Mouse (Mus musculus) forebrain, embryonic 16.5 days (tissue): ENCODE measurements around the gene 9130213A22Rik. TPM values are rescaled to one million over a fixed set of nuclear protein-coding genes. Genes with fewer than 3 reads are reported as not detected.

ENCODE experiments used
- ATAC-seq: fragments of 200-750 bp; cut with Nextera tagmentation; 2 replicates; pipeline ENCODE4 v1.8.0; 2017; ENCODE audit warnings: mild to moderate bottlenecking, moderate library complexity
- H3K27ac ChIP-seq: fragments of 300-500 bp; sonication (generic); 2 replicates; pipeline ENCODE4 v1.5.1; 2014; ENCODE audit warnings: low read length, control low read depth
- H3K27me3 ChIP-seq: fragments of 300-500 bp; sonication (generic); replicated peaks from 2 replicates; pipeline ENCODE4 v1.6.1; 2014; ENCODE audit warnings: low read length; ENCODE audit not compliant: control insufficient read depth, insufficient read depth
- H3K36me3 ChIP-seq: fragments of 300-500 bp; sonication (generic); 2 replicates; pipeline ENCODE4 v1.6.1; 2014; ENCODE audit not compliant: control insufficient read depth, insufficient read depth
- H3K4me1 ChIP-seq: fragments of 300-500 bp; sonication (generic); replicated peaks from 2 replicates; pipeline ENCODE4 v1.6.1; 2014; ENCODE audit warnings: low read length; ENCODE audit not compliant: control insufficient read depth, insufficient read depth
- H3K4me2 ChIP-seq: fragments of 300-500 bp; sonication (generic); 2 replicates; pipeline ENCODE4 v1.6.1; 2014; ENCODE audit warnings: mild to moderate bottlenecking, low read length, control low read depth
- H3K4me3 ChIP-seq: fragments of 300-500 bp; sonication (generic); replicated peaks from 2 replicates; pipeline ENCODE4 v1.5.1; 2014; ENCODE audit warnings: mild to moderate bottlenecking, low read length, control low read depth
- H3K9ac ChIP-seq: fragments of 300-500 bp; sonication (generic); replicated peaks from 2 replicates; pipeline ENCODE4 v1.6.1; 2014; ENCODE audit warnings: low read depth, low read length, control low read depth
- H3K9me3 ChIP-seq: fragments of 300-500 bp; sonication (generic); 2 replicates; pipeline ENCODE4 v1.6.1; 2016; ENCODE audit warnings: low read length; ENCODE audit not compliant: control insufficient read depth
- WGBS: fragments of 180-500 bp; shearing (Covaris S2); extraction: QIAGEN DNeasy Blood & Tissue Kit; methylation state at CpG from one replicate; pipeline ENCODE4 v1.1.7; 2014; 5-methylcytosine and 5-hydroxymethylcytosine counted together
- polyA plus RNA-seq: library from polyadenylated mRNA; unstranded; fragments of >200 nt; fragmentation: Nextera tagmentation; extraction: Ambion mirVana; gene quantifications from 2 replicates; pipeline ENCODE4 v1.2.1, GENCODE M21; 2015

The 9130213A22Rik gene
- polyA plus RNA-seq: 0.39 and 0.71 TPM in 2 replicates

GRCm38 (mm10) chr11:69122336-69122951, at the start of gene 9130213A22Rik:
Gene 9130213A22Rik, minus strand, starts transcription at chr11:69122589.
- H3K4me1 ChIP-seq: peaks cover 36% of the 10 kb centered on the region
- ATAC-seq: peak; percentile 66
- H3K9ac ChIP-seq: peak within 1 kb of the TSS; percentile 74
- H3K4me2 ChIP-seq: peak within 1 kb of the TSS; percentile 76
- H3K27me3 ChIP-seq: peaks cover 3% of the 10 kb centered on the region; the same call in 1 of the 2 replicates
- no peaks in the 10 kb centered on the region for H3K9me3 ChIP-seq
- no peaks in the 10 kb centered on the region for H3K36me3 ChIP-seq
- WGBS: under 1% methylated on average over 64 of the region's 66 CpGs
- H3K27ac ChIP-seq: peak within 1 kb of the TSS; percentile 71
- peak within 1 kb of the TSS; percentile 80 for H3K4me3 ChIP-seq

- Histone ChIP-seq H3K4me1 (no peaks in the 10 kb centered on the region), H3K36me3 (no peaks in the 10 kb centered on the region), H3K27ac (no peak overlapping the region), H3K9ac (no peak overlapping the region), H3K9me3 (no peaks in the 10 kb centered on the region), H3K4me2 (no peak overlapping the region), H3K27me3 (no peaks in the 10 kb centered on the region), H3K4me3 (no peak overlapping the region)
- 24% methylated on average over 7 of the region's 7 CpGs for WGBS
- ATAC-seq: no peak
These were observed 49.2 kb upstream of the 9130213A22Rik start for GRCm38 (mm10) chr11:69171626-69172025.

- H3K9me3 ChIP-seq: no peaks in the 10 kb centered on the region
- H3K4me3 ChIP-seq: no peak overlapping the region
- H3K9ac ChIP-seq: no peak overlapping the region
- no peaks in the 10 kb centered on the region for H3K36me3 ChIP-seq
- no peak overlapping the region for H3K4me2 ChIP-seq
- H3K27ac ChIP-seq: no peak overlapping the region
- no peak for ATAC-seq
- H3K4me1 ChIP-seq: no peaks in the 10 kb centered on the region
- no peaks in the 10 kb centered on the region for H3K27me3 ChIP-seq
- 73% methylated on average over 12 of the region's 12 CpGs for WGBS
These were observed 46.9 kb upstream of the 9130213A22Rik start for GRCm38 (mm10) chr11:69169313-69169712.

DNA sequence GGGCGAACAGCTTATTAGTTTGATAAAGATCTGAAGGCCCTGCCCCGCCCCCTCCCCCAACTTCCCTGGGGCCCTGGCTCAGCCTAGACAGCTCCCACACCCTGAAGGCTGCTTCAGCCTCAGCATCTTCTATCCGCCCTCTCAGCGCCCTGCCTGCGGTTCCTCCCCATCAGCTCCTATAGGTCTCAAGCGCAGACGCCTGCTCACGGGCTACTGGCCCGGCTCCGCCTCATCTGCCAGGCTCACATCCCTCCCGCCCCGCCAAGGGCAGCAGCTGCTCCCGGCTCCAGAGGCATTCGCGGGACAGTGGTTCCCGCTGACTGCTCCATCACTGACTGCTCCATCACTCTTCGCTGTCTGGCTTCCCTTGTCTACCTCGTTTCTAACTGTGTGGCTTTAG, 34.4 kb upstream of the 9130213A22Rik start, which contains the start of gene Alox12b:
TSS of gene Alox12b (plus strand) at position 190 of the 400 bp plus-strand sequence.
- 5% methylated on average over 18 of the region's 18 CpGs for WGBS
- peak within 1 kb of the TSS; percentile 28 for H3K4me3 ChIP-seq

DNA sequence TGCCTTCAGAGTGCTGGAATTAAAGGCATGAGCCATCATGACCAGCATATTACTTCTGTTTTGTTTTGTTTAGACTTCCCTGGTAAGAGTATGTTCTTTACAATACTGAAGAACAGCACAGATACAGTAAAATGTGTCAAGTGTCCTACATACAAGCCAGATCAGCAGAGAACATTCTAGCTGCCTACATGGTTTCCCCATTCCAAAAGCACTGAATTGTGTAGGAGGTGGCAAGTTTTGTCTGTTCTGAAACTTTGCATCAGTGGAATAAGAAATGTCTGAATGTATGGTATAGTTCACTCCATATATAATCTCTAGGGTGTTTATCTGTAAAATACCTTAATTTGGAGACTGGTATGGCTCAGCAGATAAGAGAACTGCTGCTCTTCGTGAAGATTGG, 33.0 kb upstream of the 9130213A22Rik start:
- 70% methylated on average over 1 of the region's 1 CpGs for WGBS
- H3K9me3 ChIP-seq: no peaks in the 10 kb centered on the region
- H3K4me3 ChIP-seq: no peak overlapping the region
- H3K36me3 ChIP-seq: no peaks in the 10 kb centered on the region
- H3K4me2 ChIP-seq: no peak overlapping the region
- no peak overlapping the region for H3K27ac ChIP-seq
- peaks cover 5% of the 10 kb centered on the region; the same call in 1 of the 2 replicates for H3K4me1 ChIP-seq
- no peak overlapping the region for H3K9ac ChIP-seq
- ATAC-seq: no peak
- peaks cover 5% of the 10 kb centered on the region; the same call in 1 of the 2 replicates for H3K27me3 ChIP-seq

More for the DNA sequence above, 34.4 kb upstream of the 9130213A22Rik start, which contains the start of gene Alox12b:
- peak within 1 kb of the TSS; percentile 46; the same call in 1 of the 2 replicates for H3K9ac ChIP-seq
- no peaks in the 10 kb centered on the region for H3K9me3 ChIP-seq
- H3K27me3 ChIP-seq: peaks cover 5% of the 10 kb centered on the region; the same call in 1 of the 2 replicates
- H3K4me1 ChIP-seq: peaks cover 5% of the 10 kb centered on the region; the same call in 1 of the 2 replicates
- H3K4me2 ChIP-seq: peak within 1 kb of the TSS; percentile 37
- H3K27ac ChIP-seq: no peak within 1 kb of the TSS
- no peak for ATAC-seq
- no peaks in the 10 kb centered on the region for H3K36me3 ChIP-seq

DNA sequence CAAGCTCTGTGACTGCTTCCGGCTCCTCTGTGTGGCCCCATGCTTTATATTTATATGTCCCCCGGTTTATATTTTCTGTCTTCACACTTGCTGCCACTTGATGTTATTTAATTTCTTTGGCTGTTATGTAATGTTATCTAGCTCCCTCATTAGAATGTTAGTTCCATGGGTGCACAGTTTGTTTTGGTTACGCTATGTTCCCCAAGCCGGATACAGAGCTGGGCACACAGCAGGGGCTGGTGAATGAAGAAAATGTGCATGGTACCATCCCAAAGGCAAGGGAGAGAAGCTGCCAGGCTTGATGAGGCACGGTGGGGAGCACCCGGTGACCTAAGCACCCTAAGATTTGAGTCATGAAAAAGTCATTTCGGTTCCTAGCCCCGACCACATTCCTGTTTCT, 31.4 kb upstream of the 9130213A22Rik start:
- WGBS: 82% methylated on average over 8 of the region's 8 CpGs

DNA sequence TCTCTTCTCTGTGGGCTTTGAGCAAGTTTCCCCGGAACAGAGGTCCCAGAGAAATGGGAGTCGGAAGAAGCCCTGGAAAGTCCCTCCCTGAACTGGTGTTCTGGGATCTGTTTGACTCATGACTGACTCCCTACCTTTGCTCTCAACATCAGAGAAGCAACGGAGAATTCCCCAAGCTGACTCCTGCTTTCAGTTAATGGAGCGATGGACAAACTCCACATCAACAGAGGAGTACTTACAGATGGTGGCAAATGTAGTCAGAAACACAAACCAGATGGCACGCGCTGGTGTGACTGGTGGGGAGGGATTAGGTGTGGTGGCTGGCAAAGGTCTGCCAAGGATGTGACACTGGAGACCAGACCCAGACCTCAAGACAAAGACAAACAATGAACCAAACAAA, 28.6 kb upstream of the 9130213A22Rik start:
- H3K4me1 ChIP-seq: no peaks in the 10 kb centered on the region
- no peaks in the 10 kb centered on the region; the same call in 1 of the 2 replicates for H3K27me3 ChIP-seq
- no peak for ATAC-seq
- no peaks in the 10 kb centered on the region for H3K36me3 ChIP-seq
- no peak overlapping the region for H3K27ac ChIP-seq
- H3K9me3 ChIP-seq: no peaks in the 10 kb centered on the region
- H3K4me3 ChIP-seq: no peak overlapping the region
- H3K9ac ChIP-seq: no peak overlapping the region
- 69% methylated on average over 6 of the region's 6 CpGs for WGBS
- peak overlapping the region; percentile 28; the same call in 1 of the 2 replicates for H3K4me2 ChIP-seq

More for the DNA sequence above, 31.4 kb upstream of the 9130213A22Rik start:
- Histone ChIP-seq H3K4me3 (no peak overlapping the region), H3K36me3 (no peaks in the 10 kb centered on the region), H3K4me1 (peaks cover 5% of the 10 kb centered on the region; the same call in 1 of the 2 replicates), H3K4me2 (no peak overlapping the region), H3K9ac (no peak overlapping the region), H3K27me3 (peaks cover 5% of the 10 kb centered on the region; the same call in 1 of the 2 replicates), H3K9me3 (no peaks in the 10 kb centered on the region), H3K27ac (no peak overlapping the region)
- no peak for ATAC-seq

- WGBS: 9% methylated on average over 7 of the region's 7 CpGs
- no peak for ATAC-seq
- no peaks in the 10 kb centered on the region for H3K36me3 ChIP-seq
- no peaks in the 10 kb centered on the region; the same call in 1 of the 2 replicates for H3K27me3 ChIP-seq
- no peak overlapping the region for H3K27ac ChIP-seq
- no peak overlapping the region for H3K4me3 ChIP-seq
- peak overlapping the region; percentile 28 for H3K4me2 ChIP-seq
- H3K4me1 ChIP-seq: no peaks in the 10 kb centered on the region
- no peak overlapping the region for H3K9ac ChIP-seq
- no peaks in the 10 kb centered on the region for H3K9me3 ChIP-seq
These were observed 28.1 kb upstream of the 9130213A22Rik start for GRCm38 (mm10) chr11:69150444-69150843.

DNA sequence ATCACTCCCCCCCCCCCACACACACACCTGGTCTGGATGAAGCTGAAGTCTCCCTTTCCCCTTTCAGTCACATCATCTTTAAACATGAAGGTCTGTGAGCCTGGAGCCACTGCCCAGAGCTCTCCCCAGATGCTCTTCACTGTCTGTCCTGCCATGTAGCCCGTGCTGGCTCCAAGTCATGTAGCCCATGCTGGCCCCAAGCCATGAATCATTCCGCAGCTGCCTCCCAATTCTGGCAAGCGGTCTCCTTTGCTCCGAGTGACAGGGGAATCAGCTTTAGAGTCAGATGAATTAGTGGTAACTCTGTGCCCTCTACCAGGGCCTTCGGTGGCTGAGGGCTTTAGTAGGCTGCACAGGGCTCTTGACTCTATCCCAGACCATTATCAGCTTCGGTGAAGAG, 27.3 kb upstream of the 9130213A22Rik start:
- Histone ChIP-seq H3K9ac (no peak overlapping the region), H3K4me2 (no peak overlapping the region), H3K4me1 (no peaks in the 10 kb centered on the region), H3K36me3 (no peaks in the 10 kb centered on the region), H3K27ac (no peak overlapping the region), H3K4me3 (no peak overlapping the region), H3K9me3 (no peaks in the 10 kb centered on the region), H3K27me3 (no peaks in the 10 kb centered on the region)
- ATAC-seq: no peak
- 59% methylated on average over 6 of the region's 6 CpGs for WGBS
